In genomic region chr17:34197904-34198520, GRCm38 (mm10) we compare ENCODE assay signal across 8 mouse cellular contexts. TPM values are rescaled to one million over a fixed set of nuclear protein-coding genes. Genes with fewer than 3 reads are reported as not detected.
A peak's percentile ranks its signal among the peaks of the same experiment; 100 is the strongest.
DNase-seq lines count a peak whose midpoint lies in the region; ATAC-seq lines count a peak whose summit lies in the region.

No protein-coding gene starts in this region.

- no peak overlapping the region for H3K27ac ChIP-seq in intestine, embryonic 16.5 days (ENCODE audit: low read length)
- H3K27ac ChIP-seq in neural tube, embryonic 15.5 days (replicated peaks): no peak overlapping the region

- peaks cover 3% of the 10 kb centered on the region; the same call in 1 of the 2 replicates for H3K9me3 ChIP-seq in intestine, embryonic 16.5 days (ENCODE audit: control insufficient read depth, low read length)
- no peaks in the 10 kb centered on the region for H3K9me3 ChIP-seq in neural tube, embryonic 15.5 days (replicated peaks)

- H3K9ac ChIP-seq in intestine, embryonic 16.5 days (ENCODE audit: low read depth, low read length): peak overlapping the region; percentile 50
- peak overlapping the region; percentile 52 for H3K9ac ChIP-seq in neural tube, embryonic 15.5 days (replicated peaks)

- peak; percentile 88 for DNase-seq in CD4-positive, CD25-positive, alpha-beta regulatory T cell, adult 2 months (ENCODE audit: low read depth, low spot score)
- peak; percentile 99 for DNase-seq in heart, adult 11 months
- DNase-seq in lung, adult 18-20 months: peak; percentile 80 to 83
- no peak for DNase-seq in left cerebral cortex, adult 9 months (ENCODE audit: low spot score in 2 of 2)
- no peak for DNase-seq in left cerebral cortex, adult 8-10 months (ENCODE audit: low spot score in 2 of 2)

- peaks cover 5% of the 10 kb centered on the region; the same call in 1 of the 2 replicates for H3K4me1 ChIP-seq in intestine, embryonic 16.5 days (ENCODE audit: control insufficient read depth, insufficient read depth, low read length)
- peaks cover 18% of the 10 kb centered on the region for H3K4me1 ChIP-seq in neural tube, embryonic 15.5 days

- H3K27me3 ChIP-seq in intestine, embryonic 16.5 days (replicated peaks; ENCODE audit: control insufficient read depth, insufficient read depth, low read length): peaks cover 18% of the 10 kb centered on the region
- H3K27me3 ChIP-seq in neural tube, embryonic 15.5 days (replicated peaks): peaks cover 80% of the 10 kb centered on the region

- peak; percentile 62 for ATAC-seq in activated CD4-positive, CD25-positive, alpha-beta regulatory T cell, adult 4 months
- peak; percentile 70 for ATAC-seq in intestine, embryonic 16.5 days
- peak; percentile 43; the same call in 1 of the 2 replicates for ATAC-seq in neural tube, embryonic 15.5 days (ENCODE audit: low FRiP score)

- no peaks in the 10 kb centered on the region for H3K36me3 ChIP-seq in intestine, embryonic 16.5 days (ENCODE audit: control insufficient read depth, insufficient read depth, low read length)
- no peaks in the 10 kb centered on the region for H3K36me3 ChIP-seq in neural tube, embryonic 15.5 days

- H3K4me2 ChIP-seq in intestine, embryonic 16.5 days (ENCODE audit: low read depth, low read length): peak overlapping the region; percentile 90
- H3K4me2 ChIP-seq in neural tube, embryonic 15.5 days: peak overlapping the region; percentile 85

- H3K4me3 ChIP-seq in intestine, embryonic 16.5 days (ENCODE audit: low read length): peak overlapping the region; percentile 49
- H3K4me3 ChIP-seq in neural tube, embryonic 15.5 days (replicated peaks): peak overlapping the region; percentile 43

- 2% methylated on average over 32 of the region's 32 CpGs for WGBS in intestine, embryonic 16.5 days
- 2% methylated on average over 32 of the region's 32 CpGs for WGBS in neural tube, embryonic 15.5 days

RNA-seq across cellular contexts. Expression of gene Psmb8, which starts 0.5 kb away (rescaled TPM):
- polyA plus RNA-seq in activated CD4-positive, CD25-positive, alpha-beta regulatory T cell, adult 4 months (2017; shearing (Covaris generic)): 1,000 to 10,000 TPM in 1 of 2 experiments, 100 to 1,000 TPM in 1; 892 to 1,228 TPM
- 20.7 and 23.1 TPM in 2 replicates for polyA plus RNA-seq in intestine, embryonic 16.5 days (2015; fragmentation: Nextera tagmentation; extraction: Ambion mirVana)
- polyA plus RNA-seq in neural tube, embryonic 15.5 days (2015; fragmentation: Nextera tagmentation; extraction: Ambion mirVana): 3.8 and 80.4 TPM in 2 replicates
- total RNA-seq in left cerebral cortex, adult 8-10 months (2022): 10 to 100 TPM in 1 of 4 experiments, 1 to 10 TPM in 3; 4.0 to 12.1 (median 7.1) TPM

RNA-seq across cellular contexts. Expression of gene Tap2, which starts 5.3 kb away (rescaled TPM):
- 100 to 1,000 TPM in 1 of 2 experiments, 10 to 100 TPM in 1; 68.0 to 148 TPM for polyA plus RNA-seq in activated CD4-positive, CD25-positive, alpha-beta regulatory T cell, adult 4 months (2017; shearing (Covaris generic))
- 7.2 and 9.1 TPM in 2 replicates for polyA plus RNA-seq in intestine, embryonic 16.5 days (2015; fragmentation: Nextera tagmentation; extraction: Ambion mirVana)
- polyA plus RNA-seq in neural tube, embryonic 15.5 days (2015; fragmentation: Nextera tagmentation; extraction: Ambion mirVana): 1.9 and 15.0 TPM in 2 replicates
- total RNA-seq in left cerebral cortex, adult 8-10 months (2022): 10 to 100 TPM; 10.2 to 18.0 (median 16.3) TPM

RNA-seq across cellular contexts. Expression of gene Psmb9, which starts 10.4 kb away (rescaled TPM):
- polyA plus RNA-seq in activated CD4-positive, CD25-positive, alpha-beta regulatory T cell, adult 4 months (2017; shearing (Covaris generic)): 100 to 1,000 TPM; 320 to 348 TPM
- polyA plus RNA-seq in intestine, embryonic 16.5 days (2015; fragmentation: Nextera tagmentation; extraction: Ambion mirVana): 13.4 and 15.3 TPM in 2 replicates
- 2.1 and 35.0 TPM in 2 replicates for polyA plus RNA-seq in neural tube, embryonic 15.5 days (2015; fragmentation: Nextera tagmentation; extraction: Ambion mirVana)
- total RNA-seq in left cerebral cortex, adult 8-10 months (2022): 1 to 10 TPM; 2.6 to 3.2 (median 3.0) TPM

RNA-seq across cellular contexts. Expression of gene Tap1, which starts 10.7 kb away (rescaled TPM):
- polyA plus RNA-seq in activated CD4-positive, CD25-positive, alpha-beta regulatory T cell, adult 4 months (2017; shearing (Covaris generic)): 100 to 1,000 TPM; 134 to 207 TPM
- polyA plus RNA-seq in intestine, embryonic 16.5 days (2015; fragmentation: Nextera tagmentation; extraction: Ambion mirVana): 8.4 and 8.5 TPM in 2 replicates
- 3.5 and 12.0 TPM in 2 replicates for polyA plus RNA-seq in neural tube, embryonic 15.5 days (2015; fragmentation: Nextera tagmentation; extraction: Ambion mirVana)
- 1 to 10 TPM; 3.0 to 8.6 (median 4.6) TPM for total RNA-seq in left cerebral cortex, adult 8-10 months (2022)

RNA-seq across cellular contexts. Expression of gene H2-Ob, which starts 40.7 kb away (rescaled TPM):
- polyA plus RNA-seq in activated CD4-positive, CD25-positive, alpha-beta regulatory T cell, adult 4 months (2017; shearing (Covaris generic)): 10 to 100 TPM; 57.3 to 70.9 TPM
- 0.15 and 0.21 TPM in 2 replicates for polyA plus RNA-seq in intestine, embryonic 16.5 days (2015; fragmentation: Nextera tagmentation; extraction: Ambion mirVana)
- 0.08 and 0.26 TPM in 2 replicates for polyA plus RNA-seq in neural tube, embryonic 15.5 days (2015; fragmentation: Nextera tagmentation; extraction: Ambion mirVana)
- 1 to 10 TPM in 2 of 4 experiments, under 1 TPM in 2; 0.54 to 1.3 (median 0.90) TPM for total RNA-seq in left cerebral cortex, adult 8-10 months (2022)

Comparison
In these comparisons a context has a peak if more than half of its experiments do, and no peak if none do; other contexts are left out.
1. DNase-seq: peak in CD4-positive, CD25-positive, alpha-beta regulatory T cell, adult 2 months (single experiment), heart, adult 11 months (single experiment) and lung, adult 18-20 months (2 of 2); none in left cerebral cortex, adult 9 months (0 of 2) and left cerebral cortex, adult 8-10 months (0 of 2).
2. RNA of gene Psmb8, which starts 0.5 kb away (polyA plus RNA-seq): 892 to 1,228 TPM in activated CD4-positive, CD25-positive, alpha-beta regulatory T cell, adult 4 months; 20.7 to 23.1 TPM in intestine, embryonic 16.5 days and 3.8 to 80.4 TPM in neural tube, embryonic 15.5 days; every median in the first group is over 10 times any median in the second.
3. Peak in every context shown above with its lines, with median percentiles within 50 percentile points of each other: ATAC-seq.